Mouse (Mus musculus): ENCODE results near the gene Cd151.

DNA sequence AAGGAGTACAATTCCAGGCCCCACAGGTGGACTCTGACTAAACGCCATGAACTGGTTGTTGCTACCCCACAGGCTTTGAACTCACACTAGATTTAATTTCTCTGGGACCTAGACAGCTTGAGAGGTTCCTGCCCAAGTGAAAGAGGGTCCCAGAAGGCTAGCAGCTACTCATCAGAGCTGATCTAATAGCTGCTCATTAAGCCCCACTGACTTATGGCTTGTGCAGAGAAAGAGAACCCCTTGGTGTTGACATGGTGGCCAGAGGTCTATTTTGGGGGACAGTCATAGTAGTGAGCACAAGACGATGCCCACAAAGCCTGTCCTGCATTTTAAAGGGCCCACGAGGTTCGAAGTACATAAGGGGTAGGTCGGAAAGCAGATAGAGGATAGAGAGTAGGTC is 7.0 kb downstream of the Cd151 start:
- no peak for TF ChIP-seq CTCF (IDR thresholded peaks at IDR 0.05; ENCODE audit: extremely low read depth, insufficient read length, insufficient replicate concordance, low read depth, low read length)
- TF ChIP-seq POLR2A (IDR thresholded peaks at IDR 0.05; ENCODE audit: low read depth, low read length) = no peak

Measured in small intestine, adult 2 months (tissue).